Mouse (Mus musculus): ENCODE measurements around the gene Ankrd24. TPM values are rescaled to one million over a fixed set of nuclear protein-coding genes. Genes with fewer than 3 reads are reported as not detected.
"Not testable (repeated sequence)": the region's sequence is repeated elsewhere in the genome, so short reads cannot be mapped to it uniquely, and the experiment has no call there.

Gene Ankrd24
- polyA plus RNA-seq, 2 experiments from 2014 or later: 1.2 to 3.8 TPM

DNA sequence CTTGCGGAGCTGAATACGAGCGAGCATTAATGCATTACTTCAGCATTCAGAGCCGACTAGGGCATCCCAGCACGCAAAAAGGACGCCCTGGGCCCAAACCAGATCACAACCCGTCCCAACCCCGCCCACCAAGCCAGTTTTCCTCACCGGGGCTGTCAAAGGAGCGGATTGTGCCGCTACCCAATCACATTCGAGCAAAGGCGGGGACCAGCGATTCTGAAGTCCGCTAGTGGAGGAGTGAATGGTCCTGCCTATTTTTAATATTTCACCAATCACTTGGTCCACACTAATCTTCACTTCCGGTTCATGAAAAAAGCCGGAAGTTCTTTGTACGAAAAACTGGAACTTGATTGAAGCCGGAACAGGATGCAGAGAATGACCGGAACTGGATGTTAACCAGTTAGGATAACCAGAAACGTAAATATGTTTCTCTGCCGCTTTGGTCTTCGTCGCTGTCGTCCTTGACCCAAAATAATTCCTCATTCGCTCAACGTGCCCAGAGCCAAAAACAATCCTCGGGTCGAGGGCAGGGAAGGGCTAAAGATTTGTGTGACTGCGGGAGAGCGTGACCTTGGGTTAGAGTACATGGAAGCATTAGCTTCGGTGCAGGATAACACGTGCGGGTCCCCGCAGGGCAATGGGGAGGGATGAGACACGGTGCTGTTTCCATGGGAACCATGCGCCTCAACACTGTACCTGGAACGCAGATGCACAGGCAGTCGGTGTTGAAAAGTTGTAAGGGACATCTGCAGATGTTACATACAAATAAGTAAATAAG lies 22.2 kb upstream of the Ankrd24 start, which contains the start of gene BC025920:
Gene BC025920, plus strand, starts transcription at position 297 of the 778 bp plus-strand sequence.
- peak; percentile 84 for ATAC-seq

DNA sequence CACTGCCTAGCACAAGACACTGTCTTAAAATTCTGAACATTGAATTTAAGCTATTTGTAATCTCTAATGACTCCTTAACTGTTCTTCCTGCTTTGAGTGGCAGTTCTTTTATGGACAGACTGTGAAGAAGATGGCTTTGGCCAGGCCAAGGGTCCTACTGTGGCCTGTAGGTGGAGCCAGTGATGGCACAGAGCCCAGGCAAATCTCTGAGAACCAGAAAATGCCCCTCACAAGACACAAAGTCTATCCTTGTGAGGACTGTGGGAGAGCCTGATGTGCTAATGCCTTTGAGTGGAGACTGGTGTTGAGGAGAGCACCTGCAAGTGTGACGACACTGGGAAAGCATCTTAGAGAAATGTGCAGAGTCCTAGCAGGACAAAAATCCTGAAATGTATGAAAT lies 20.0 kb upstream of the Ankrd24 start:
- no peak for ATAC-seq

DNA sequence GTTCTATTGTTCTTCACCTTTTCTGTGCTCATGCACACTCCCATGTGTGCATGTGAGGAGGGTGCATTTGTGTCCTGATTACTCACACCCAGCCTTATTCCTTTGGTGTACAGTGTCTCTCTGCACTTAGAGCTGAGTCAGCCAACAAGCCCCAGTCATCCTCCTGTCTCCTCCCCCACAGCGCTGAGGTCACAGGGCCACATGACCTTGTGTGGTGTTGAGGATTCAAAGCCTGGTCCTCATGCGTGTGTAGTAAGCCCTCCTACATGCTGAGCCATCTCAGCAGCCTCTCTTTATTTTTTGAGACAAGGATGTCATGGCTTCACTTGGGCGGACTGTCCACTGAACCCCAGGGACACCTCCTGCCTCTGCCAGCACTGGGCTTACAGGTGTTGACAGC lies 15.6 kb upstream of the Ankrd24 start:
- ATAC-seq: no peak

DNA sequence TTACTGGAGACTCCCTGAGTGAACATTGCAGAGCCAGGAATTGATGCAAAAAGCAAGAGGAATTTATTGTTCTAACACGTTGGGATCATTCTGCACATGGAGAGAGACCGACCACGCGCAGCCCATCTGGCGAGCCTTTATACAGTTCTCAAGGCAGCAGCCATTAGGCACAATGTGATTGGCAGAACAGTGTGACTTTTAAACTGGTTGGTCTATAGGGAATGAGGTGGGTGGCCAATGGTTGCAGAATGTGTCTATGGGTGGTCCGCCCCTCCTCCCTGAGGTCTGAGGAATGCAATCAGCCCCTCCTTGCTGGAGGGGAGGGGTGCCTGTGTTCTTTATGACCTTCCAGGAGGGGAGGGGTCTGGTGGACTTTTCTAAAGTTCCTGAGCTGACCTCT lies 12.9 kb upstream of the Ankrd24 start:
- no peak for ATAC-seq

DNA sequence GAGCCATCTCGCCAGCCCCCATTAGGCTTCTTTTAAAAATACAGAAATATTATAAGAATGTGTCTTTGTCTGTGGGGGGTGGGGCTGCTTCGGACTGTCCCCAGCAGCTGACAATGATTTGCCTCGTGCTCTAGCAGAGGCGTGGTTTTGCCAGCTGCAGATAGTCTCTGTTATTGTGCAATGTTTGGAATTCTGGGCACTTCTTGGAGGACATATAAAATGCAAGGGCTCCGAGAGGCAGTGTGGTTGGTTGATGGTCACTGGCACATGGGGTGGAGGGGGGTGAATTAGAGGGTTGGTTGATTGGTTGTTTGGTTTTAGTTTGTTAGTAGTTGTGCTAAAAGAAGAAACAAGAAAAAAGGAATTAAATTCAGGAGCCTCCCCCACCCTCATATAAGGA lies 8.4 kb upstream of the Ankrd24 start:
- ATAC-seq: no peak

DNA sequence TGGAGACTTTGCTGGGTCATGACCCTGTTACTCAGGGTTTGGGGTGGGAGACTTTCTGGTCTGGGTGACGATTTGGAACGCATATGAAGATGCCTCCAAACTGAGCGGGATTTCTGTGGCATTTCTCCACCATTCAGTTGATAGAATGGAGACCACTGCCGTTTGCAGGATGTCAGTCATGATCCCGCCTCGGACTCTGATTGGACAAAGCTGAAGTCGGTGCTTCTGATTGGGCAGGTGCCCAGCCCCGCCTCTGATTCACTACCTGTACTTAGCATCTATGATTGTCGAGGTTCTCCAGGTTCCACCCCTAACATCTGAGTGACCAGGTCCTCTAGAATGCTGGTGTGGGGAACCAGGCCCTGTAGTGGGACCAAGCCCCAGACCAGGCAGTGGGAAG lies 7.6 kb upstream of the Ankrd24 start:
- ATAC-seq: no peak

DNA sequence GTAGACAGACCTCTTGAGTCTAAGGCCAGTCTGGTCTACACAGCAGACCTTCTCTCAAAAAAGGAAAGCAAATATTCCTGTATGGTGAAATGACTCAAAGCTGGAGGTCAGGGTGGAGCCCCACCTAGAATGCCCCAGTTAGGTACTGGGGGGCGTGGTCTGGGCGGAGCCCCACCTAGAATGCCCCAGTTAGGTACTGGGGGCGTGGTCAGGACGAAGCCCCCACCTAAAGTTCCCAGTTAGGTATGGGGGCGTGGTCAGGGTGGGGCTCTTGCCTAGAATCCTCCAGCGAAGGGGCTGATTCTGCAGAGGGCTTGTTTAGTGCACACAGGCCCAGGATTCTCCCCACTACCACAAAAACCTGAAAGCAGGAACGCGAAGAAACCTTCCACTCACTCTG lies 4.9 kb upstream of the Ankrd24 start:
- no peak for ATAC-seq

DNA sequence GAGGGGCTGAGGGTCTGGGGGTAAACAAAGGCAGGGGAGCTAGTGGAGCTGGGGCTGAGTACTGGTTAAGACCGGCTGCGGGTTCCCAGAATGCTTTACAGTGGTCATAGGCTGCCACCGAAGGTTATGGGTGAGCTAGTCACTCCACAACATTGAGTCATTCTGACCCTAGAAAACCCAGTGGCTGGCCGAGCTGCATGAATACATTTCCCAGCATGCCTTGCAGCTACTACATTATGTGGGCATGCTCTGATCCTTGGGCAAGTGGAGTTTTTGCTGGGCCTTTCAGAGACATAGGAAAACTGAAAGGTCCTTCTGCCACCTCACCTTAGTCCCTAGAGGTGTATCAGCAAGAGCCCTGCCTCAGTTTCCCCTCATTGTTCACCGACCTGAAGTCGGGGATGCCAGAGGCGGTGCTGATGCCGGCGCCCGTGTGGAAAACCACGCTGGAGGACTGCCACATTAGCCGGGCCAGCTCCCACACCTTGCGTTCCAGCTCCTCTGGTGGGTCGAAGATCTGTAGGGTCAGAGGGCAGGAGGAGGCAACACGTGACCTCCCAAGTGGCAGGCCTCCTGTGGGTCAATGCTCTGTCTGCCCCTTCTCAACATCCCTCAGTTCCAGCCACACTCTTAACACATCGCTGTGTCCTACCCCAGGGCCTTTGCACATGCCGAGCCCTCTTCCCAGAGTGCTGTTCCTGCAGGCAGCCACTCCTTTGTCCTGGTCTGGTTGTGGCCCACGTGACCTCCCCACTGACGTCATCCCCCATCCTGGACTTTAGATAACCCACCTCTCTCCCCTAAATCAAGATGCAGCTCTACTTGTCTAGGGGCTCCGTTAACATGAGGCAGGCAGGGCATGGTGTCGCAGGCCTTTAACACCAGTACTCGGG lies 2.0 kb upstream of the Ankrd24 start:
- ATAC-seq: no peak

DNA sequence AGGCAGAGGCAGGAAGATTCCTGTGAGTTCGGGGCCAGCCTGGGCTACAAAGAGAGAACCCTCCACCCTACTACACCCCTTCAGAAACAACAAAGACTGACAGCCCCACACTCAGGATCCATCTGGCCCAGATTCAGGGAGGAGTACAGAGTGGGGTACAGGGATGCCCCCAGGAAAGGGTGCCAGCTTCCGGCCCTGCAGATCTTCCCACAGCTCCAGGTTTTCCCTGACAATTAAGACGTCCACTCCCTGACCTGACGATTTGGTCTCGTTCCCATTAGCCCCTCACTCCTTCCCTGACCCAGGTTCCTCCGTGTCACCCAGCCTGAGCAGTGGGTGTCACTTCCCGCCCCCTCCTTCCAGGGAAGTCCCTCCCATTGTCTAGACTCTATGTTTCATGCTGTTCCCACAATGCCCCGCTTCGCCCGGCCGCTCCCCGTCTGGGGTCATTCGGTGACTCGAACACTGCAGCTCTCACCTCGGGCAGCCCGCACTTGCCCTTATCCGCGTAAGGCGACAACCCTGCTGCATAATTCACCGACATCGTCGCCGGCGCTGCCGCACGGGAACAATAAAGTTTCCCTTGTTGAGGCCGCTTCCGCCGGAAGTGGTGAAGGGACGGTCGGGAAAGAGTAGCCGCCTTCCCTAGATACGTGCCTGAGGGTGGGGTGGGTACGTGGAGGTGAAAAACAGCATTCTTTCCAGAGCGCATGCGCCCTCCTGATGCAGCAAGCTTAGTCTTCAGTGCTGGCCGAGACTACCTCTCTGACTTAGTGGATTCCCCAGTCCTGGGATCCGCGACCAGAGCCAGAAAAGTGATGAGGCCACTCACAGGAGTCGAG lies 1.1 kb upstream of the Ankrd24 start, which contains the start of gene Sirt6:
Gene Sirt6, minus strand, starts transcription at position 804 of the 842 bp plus-strand sequence.
- ATAC-seq: peak; percentile 95

DNA sequence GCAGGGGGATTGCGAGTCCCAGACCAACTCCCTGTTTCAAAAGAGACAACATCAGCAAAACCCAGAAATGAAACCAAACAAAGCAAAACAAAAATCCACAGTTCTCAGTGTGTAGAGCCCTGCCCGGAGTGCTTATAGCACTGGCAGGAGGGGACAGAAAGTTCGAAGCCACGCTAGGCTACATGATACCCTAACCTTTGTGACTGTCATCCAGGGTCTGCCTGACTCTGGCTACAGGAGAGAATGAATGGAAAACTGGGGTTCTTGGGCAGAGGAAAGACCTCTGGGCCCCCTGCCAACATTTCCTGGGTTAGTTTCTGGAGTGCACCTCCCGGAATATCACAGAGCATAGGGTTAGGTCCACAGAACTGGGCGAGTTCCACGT lies 512 bp upstream of the Ankrd24 start:
- peak; percentile 54 for ATAC-seq

DNA sequence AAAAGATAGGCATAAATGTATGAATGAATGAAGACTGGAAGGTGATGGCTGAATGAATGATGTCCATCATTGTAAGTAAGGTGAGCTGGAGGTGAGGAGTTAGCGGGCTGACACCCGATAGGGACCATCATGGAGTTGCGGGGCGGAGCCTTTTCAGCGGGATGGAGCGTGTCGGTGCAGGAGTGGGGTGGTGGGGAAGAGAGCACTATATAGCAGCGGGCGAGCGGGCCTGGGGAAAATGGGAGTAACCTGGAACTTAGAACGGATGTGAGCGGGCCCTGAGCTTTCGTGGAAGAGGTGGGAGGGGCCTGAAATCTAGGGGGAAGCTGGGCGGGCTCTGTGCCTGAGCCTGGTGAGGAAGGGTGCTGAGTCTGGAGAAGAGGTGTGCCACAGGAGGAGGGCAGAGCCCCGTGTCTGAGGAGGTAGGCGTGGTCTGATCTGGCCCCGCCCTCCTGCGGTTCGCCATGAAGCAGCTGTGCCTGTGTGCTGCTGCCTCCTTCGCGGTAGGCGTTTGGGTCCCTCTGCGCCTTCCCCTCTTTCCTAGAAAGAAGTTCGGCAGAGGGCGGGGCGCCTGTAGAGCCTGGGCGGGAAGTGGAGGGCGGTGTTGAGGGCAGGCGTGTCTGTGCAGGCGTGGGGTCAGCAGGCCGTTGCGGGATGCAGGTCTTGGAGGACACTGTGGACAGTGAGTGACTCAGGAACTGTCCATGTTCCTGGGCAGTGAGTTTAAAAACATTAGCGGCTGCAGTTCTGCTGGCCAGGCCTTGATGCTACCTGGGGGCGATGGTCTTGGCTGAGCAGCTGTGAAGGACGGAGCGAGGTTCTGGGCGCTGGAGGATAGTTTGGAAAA lies 5.1 kb downstream of the Ankrd24 start:
- peak; percentile 98 for ATAC-seq

DNA sequence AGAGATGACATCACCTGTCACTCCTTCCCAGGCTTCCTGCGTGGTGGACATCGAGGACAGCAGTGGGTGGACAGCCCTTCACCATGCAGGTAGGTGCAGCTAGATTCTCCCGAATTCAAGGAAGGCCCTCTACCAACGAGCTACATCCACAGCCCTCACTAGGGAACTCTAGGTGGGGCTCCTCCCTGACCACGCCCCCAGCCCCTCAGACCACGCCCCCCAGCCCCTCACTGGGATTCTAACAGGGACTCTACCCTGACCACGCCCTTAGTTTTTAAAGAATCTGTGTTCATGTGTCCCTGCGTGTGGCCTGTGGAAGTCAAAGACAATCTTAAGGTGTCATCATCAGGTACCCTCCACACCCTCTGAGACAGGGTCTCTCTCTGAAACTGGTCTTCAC lies 8.0 kb downstream of the Ankrd24 start:
- ATAC-seq: no peak

DNA sequence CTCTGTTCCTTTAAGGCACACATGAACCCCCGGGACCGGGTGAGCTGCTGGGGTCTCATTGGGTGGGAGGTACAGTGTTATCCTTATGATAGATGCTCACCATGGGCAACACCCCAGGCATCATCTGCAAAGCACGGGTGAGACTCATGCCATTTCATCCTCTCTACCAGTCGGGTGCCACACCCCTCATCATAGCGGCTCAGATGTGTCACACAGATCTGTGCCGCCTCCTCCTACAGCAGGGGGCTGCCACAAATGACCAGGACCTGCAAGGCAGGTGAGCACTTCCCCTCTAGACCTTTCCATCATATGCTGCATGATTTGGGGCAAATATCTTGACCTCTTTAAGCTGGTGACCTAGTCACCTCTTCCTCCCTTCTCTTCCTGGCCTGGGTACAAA lies 9.8 kb downstream of the Ankrd24 start:
- ATAC-seq: no peak

DNA sequence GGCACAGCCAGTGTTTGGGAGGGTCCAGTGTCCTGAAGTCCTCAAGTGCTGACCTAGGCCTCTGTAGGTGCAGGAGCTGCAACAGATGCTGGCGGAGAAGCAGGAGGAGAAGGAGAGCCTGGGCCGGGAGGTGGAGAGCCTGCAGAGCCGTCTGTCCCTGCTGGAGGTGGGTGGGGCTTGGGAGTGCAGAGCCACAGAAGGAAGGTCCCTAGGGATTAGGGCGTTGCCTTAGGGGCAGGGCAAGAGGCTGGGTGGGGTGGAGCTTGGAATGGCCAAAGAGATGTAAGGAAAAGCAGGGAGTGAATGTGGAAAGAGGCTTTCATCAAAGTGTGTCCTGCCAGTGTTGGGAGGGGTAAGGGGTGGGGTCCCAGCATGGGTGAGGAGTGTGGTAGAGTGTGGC lies 12.5 kb downstream of the Ankrd24 start:
- ATAC-seq: not testable (repeated sequence)

DNA sequence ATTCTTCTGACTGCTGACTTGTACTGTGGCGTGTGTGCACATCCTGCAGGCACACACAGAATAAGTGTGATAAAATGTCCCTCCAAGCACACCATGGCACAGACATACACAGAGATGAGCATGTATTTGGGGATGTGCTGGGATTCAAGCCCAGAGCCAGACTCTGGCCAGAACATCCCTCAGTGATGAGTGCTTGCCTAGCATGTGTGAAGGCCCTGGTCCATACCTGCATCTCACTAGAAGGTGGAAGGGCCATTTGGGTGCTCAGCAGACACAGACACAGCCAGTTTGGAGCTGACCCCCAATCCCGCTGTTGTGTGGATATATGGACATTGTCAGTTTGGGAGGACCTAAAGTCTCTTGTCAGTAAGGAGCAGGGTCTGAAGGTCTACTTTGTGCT lies 13.2 kb downstream of the Ankrd24 start:
- ATAC-seq: no peak

DNA sequence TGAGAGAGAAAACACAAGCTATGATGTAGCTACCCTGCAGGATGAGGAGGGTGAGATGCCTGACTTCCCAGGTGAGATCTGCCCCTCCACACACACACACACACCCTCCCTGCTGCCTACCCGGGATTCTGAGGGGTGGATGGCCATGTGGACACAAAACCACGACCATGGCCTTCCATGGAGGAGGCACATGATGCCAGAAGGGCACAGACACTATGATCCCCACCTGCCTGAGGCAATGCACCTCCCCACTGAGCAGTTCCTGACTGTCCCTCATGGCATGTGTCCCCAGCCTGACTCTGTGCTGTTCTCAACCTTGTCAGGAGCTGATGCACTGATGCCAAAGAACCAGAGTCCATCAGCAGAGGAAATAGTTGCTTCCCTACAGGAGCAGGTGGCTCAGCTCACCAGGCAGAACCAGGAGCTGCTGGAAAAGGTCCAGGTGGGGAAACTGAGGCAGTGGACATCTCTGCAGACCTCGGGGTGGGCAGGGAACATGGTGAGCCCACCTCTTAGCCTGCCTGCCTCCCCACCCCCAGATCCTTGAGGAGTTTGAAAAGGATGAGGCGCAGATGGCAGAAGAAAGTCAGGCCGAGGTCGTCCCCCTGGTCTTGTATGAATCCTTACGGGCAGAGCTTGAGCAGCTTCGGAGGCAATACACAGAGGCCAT lies 13.8 kb downstream of the Ankrd24 start:
- no peak for ATAC-seq

DNA sequence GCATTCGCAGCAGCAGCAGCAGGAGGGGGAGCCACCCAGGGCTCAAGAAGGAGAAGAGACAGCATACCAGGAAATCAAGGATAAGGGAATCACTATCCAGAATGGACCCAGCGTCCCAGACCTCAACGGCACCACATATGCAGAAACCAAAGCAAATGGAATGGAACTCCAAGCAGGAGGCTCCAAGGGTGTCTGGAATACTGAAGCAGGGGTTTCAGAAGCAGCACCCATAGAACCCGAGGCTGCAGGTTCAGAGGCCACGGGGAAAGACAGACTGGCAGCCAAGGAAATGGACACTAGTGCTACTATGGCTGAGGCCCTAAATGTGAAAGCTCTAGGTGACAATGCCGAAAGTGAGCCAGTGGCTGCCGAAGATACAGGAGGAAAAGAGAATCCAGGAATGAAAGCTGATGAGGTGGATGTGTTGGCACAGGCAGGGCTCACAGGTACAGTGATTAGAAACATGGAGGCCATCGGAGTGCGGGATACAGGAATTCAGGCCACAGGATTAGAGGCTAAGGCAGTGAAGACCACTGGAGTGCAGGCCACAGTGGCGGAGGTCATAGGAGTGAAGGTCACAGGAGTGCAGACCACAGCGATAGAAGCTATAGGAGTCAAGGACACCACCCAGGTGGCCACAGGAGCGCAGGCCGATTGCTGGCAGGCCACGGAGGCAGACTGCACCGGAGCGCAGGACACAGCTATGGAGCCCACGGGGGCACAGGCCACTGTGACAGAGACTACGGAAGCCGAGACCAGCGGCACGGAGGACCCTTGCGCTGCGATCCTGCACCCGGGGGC lies 14.5 kb downstream of the Ankrd24 start:
- ATAC-seq: peak; percentile 32

DNA sequence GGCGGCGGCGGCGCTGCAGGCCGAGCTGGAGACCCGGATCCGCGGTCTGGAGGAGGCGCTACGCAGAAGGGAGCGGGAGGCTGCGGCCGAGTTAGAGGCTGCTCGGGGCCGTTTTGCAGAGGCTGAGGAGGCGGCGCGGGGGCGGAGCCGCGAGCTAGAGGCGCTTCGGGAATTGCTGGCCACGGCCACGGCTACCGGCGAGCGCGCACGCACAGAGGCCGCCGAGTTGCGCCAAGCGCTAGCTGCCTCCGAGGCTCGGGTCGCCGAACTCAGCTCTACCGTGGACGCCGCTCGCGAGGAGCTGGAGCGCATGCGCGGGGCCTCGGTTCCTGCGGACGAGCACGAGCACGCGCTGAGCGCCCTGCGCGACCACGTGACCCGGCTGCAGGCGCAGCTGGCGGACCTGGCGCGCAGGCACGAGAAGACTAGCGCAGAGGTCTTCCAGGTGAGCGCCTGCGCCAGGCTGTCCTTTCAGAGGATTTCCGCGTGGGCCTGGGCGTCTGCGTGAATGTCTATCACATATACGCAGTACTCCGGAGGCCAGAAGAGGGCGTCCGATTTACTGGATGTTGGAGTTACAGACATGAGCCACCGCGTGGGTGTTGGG lies 15.2 kb downstream of the Ankrd24 start:
- peak; percentile 88 for ATAC-seq

DNA sequence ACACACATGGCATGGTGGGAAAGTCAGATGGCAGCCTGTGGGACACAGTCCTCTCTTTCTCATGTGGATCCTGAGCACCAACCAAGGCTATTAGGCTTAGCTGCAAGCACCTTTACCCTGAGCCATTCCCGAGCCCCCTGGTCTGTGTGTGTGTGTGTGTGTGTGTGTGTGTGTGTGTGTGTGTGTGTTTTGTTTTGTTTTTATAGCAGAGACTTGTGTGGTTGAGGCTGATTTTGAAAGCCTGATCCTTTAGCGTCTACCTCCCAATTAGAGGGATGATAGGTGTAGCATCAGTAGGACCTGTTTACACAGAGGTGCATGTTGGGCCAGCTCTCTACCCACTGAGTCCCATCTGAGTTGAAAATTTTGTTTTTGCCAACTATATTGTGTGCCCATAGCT lies 15.8 kb downstream of the Ankrd24 start:
- no peak for ATAC-seq

DNA sequence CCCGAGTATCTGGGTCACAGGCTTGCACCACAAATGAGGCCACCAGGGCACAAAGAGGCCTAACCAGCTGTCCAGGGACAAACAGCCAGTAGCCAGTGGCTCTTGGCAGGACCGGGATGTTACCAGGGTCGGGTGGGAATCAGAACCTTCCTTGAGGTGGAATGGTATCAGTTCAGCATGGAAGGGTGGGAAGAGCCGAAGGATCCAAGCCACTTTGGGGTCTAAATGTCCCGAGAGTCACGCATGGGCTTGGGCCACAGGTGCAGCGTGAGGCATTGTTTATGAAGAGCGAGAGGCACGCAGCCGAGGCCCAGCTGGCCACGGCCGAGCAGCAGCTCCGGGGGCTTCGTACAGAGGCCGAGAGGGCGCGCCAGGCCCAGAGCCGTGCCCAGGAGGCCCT lies 16.4 kb downstream of the Ankrd24 start:
- no peak for ATAC-seq

Data from CD4-positive, CD25-positive, alpha-beta regulatory T cell, adult 4 months (primary cell).